Mouse (Mus musculus) midbrain, embryonic 15.5 days (tissue): ENCODE measurements at regions not wholly inside any gene's neighbourhood (a gene's known extent, or its start where the extent isn't known, plus 50 kb on each side); places are given as distances from the start of the nearest gene placed in this dataset.
A peak's percentile ranks its signal among the peaks of the same experiment; 100 is the strongest.

Experiments used
- ATAC-seq: fragments of 200-750 bp; cut with Nextera tagmentation; replicated peaks from 2 replicates; pipeline ENCODE4 v1.8.0; 2017; ENCODE audit warnings: moderate TSS enrichment
- H3K27ac ChIP-seq: fragments of 300-500 bp; sonication (generic); 2 replicates; pipeline ENCODE4 v1.5.1; 2015; ENCODE audit warnings: mild to moderate bottlenecking, inconsistent platforms
- H3K27me3 ChIP-seq: fragments of 300-500 bp; sonication (generic); replicated peaks from 2 replicates; pipeline ENCODE4 v1.6.1; 2015; ENCODE audit warnings: inconsistent platforms
- H3K36me3 ChIP-seq: fragments of 300-500 bp; sonication (generic); replicated peaks from 2 replicates; pipeline ENCODE4 v1.6.1; 2015; ENCODE audit warnings: inconsistent platforms
- H3K4me1 ChIP-seq: fragments of 300-500 bp; sonication (generic); 2 replicates; pipeline ENCODE4 v1.6.1; 2015; ENCODE audit warnings: inconsistent platforms
- H3K4me2 ChIP-seq: fragments of 300-500 bp; sonication (generic); 2 replicates; pipeline ENCODE4 v1.6.1; 2015; ENCODE audit warnings: inconsistent platforms, mild to moderate bottlenecking, moderate library complexity
- H3K4me3 ChIP-seq: fragments of 300-500 bp; sonication (generic); 2 replicates; pipeline ENCODE4 v1.5.1; 2015; ENCODE audit warnings: mild to moderate bottlenecking, inconsistent platforms
- H3K9ac ChIP-seq: fragments of 300-500 bp; sonication (generic); 2 replicates; pipeline ENCODE4 v1.6.1; 2015; ENCODE audit warnings: mild to moderate bottlenecking, inconsistent platforms
- H3K9me3 ChIP-seq: fragments of 300-500 bp; sonication (generic); 2 replicates; pipeline ENCODE4 v1.6.1; 2016; ENCODE audit warnings: inconsistent platforms
- WGBS: fragments of 180-500 bp; shearing (Covaris S2); methylation state at CpG from one replicate; pipeline ENCODE4 v1.1.7; 2015; ENCODE audit warnings: mixed read lengths; 5-methylcytosine and 5-hydroxymethylcytosine counted together

- Histone ChIP-seq H3K27ac (no peak overlapping the region), H3K9me3 (no peaks in the 10 kb centered on the region), H3K27me3 (no peaks in the 10 kb centered on the region), H3K36me3 (no peaks in the 10 kb centered on the region), H3K9ac (no peak overlapping the region), H3K4me2 (no peak overlapping the region), H3K4me1 (no peaks in the 10 kb centered on the region), H3K4me3 (no peak overlapping the region)
- ATAC-seq = no peak
- whole genome bisulfite sequencing = 79% methylated on average over 6 of the region's 6 CpGs
Observed at GRCm38 (mm10) chr14:25173281-25173680, 285.7 kb upstream of the Zmiz1 start.

- Histone ChIP-seq H3K4me3 (no peak overlapping the region), H3K4me1 (no peaks in the 10 kb centered on the region), H3K27ac (no peak overlapping the region), H3K9me3 (no peaks in the 10 kb centered on the region), H3K9ac (no peak overlapping the region), H3K27me3 (no peaks in the 10 kb centered on the region), H3K4me2 (no peak overlapping the region), H3K36me3 (no peaks in the 10 kb centered on the region)
- ATAC-seq = no peak
- WGBS = 78% methylated on average over 6 of the region's 6 CpGs
Observed at GRCm38 (mm10) chr14:25173873-25174272, 285.1 kb upstream of the Zmiz1 start.

- WGBS = 59% methylated on average over 2 of the region's 2 CpGs
- H3K9me3 ChIP-seq = no peaks in the 10 kb centered on the region
- H3K36me3 ChIP-seq = no peaks in the 10 kb centered on the region
- H3K4me3 ChIP-seq = no peak overlapping the region
- peaks cover 3% of the 10 kb centered on the region; the same call in 1 of the 2 replicates for H3K4me1 ChIP-seq
- no peak overlapping the region for H3K4me2 ChIP-seq
- no peaks in the 10 kb centered on the region for H3K27me3 ChIP-seq
- H3K27ac ChIP-seq = no peak overlapping the region
- no peak for ATAC-seq
- no peak overlapping the region for H3K9ac ChIP-seq
Observed at GRCm38 (mm10) chr14:25174402-25174801, 284.6 kb upstream of the Zmiz1 start.

GRCm38 (mm10) chr14:25176206-25176605 lies 282.8 kb upstream of the Zmiz1 start:
- Histone ChIP-seq H3K27me3 (no peaks in the 10 kb centered on the region), H3K9ac (no peak overlapping the region), H3K4me1 (peaks cover 17% of the 10 kb centered on the region), H3K9me3 (no peaks in the 10 kb centered on the region), H3K27ac (no peak overlapping the region), H3K4me3 (no peak overlapping the region), H3K36me3 (no peaks in the 10 kb centered on the region), H3K4me2 (no peak overlapping the region)
- 77% methylated on average over 6 of the region's 6 CpGs for WGBS
- ATAC-seq = no peak

- peaks cover 25% of the 10 kb centered on the region for H3K4me1 ChIP-seq
- H3K9ac ChIP-seq = no peak overlapping the region
- H3K27me3 ChIP-seq = no peaks in the 10 kb centered on the region
- 38% methylated on average over 9 of the region's 9 CpGs for WGBS
- 0 out of 2 replicates have a peak, but pooled peaks have one; percentile 29 for ATAC-seq
- H3K27ac ChIP-seq = peak overlapping the region; percentile 15; the same call in 1 of the 2 replicates
- no peaks in the 10 kb centered on the region for H3K36me3 ChIP-seq
- no peak overlapping the region for H3K4me2 ChIP-seq
- H3K9me3 ChIP-seq = no peaks in the 10 kb centered on the region
- no peak overlapping the region for H3K4me3 ChIP-seq
Observed at GRCm38 (mm10) chr14:25180126-25180525, 278.9 kb upstream of the Zmiz1 start.

- H3K4me1 ChIP-seq = peaks cover 38% of the 10 kb centered on the region
- no peak overlapping the region for H3K4me2 ChIP-seq
- no peak overlapping the region for H3K4me3 ChIP-seq
- 63% methylated on average over 2 of the region's 2 CpGs for WGBS
- H3K9ac ChIP-seq = no peak overlapping the region
- H3K9me3 ChIP-seq = no peaks in the 10 kb centered on the region
- no peaks in the 10 kb centered on the region for H3K27me3 ChIP-seq
- H3K36me3 ChIP-seq = no peaks in the 10 kb centered on the region
- ATAC-seq = no peak
- H3K27ac ChIP-seq = no peak overlapping the region
Observed at GRCm38 (mm10) chr14:25181406-25181805, 277.6 kb upstream of the Zmiz1 start.

GRCm38 (mm10) chr14:25184042-25184441 lies 274.9 kb upstream of the Zmiz1 start:
- Histone ChIP-seq H3K4me3 (no peak overlapping the region), H3K9me3 (no peaks in the 10 kb centered on the region), H3K27me3 (no peaks in the 10 kb centered on the region), H3K9ac (no peak overlapping the region), H3K4me2 (no peak overlapping the region), H3K27ac (no peak overlapping the region), H3K4me1 (peaks cover 44% of the 10 kb centered on the region), H3K36me3 (no peaks in the 10 kb centered on the region)
- no peak for ATAC-seq
- WGBS = 68% methylated on average over 5 of the region's 5 CpGs

GRCm38 (mm10) chr14:25184875-25185274 lies 274.1 kb upstream of the Zmiz1 start:
- Histone ChIP-seq H3K4me3 (no peak overlapping the region), H3K9me3 (no peaks in the 10 kb centered on the region), H3K9ac (no peak overlapping the region), H3K4me1 (peaks cover 36% of the 10 kb centered on the region), H3K27me3 (no peaks in the 10 kb centered on the region), H3K4me2 (no peak overlapping the region), H3K27ac (peak overlapping the region; percentile 81), H3K36me3 (no peaks in the 10 kb centered on the region)
- no peak for ATAC-seq
- WGBS = 75% methylated on average over 1 of the region's 1 CpGs

- peak; percentile 65 for ATAC-seq
- no peaks in the 10 kb centered on the region for H3K36me3 ChIP-seq
- WGBS = 29% methylated on average over 10 of the region's 10 CpGs
- no peaks in the 10 kb centered on the region for H3K27me3 ChIP-seq
- no peak overlapping the region for H3K4me3 ChIP-seq
- H3K4me2 ChIP-seq = peak overlapping the region; percentile 17
- no peak overlapping the region; the same call in 1 of the 2 replicates for H3K9ac ChIP-seq
- peaks cover 31% of the 10 kb centered on the region for H3K4me1 ChIP-seq
- no peaks in the 10 kb centered on the region for H3K9me3 ChIP-seq
- H3K27ac ChIP-seq = peak overlapping the region; percentile 81
Observed at GRCm38 (mm10) chr14:25185556-25185958, 273.4 kb upstream of the Zmiz1 start.

- WGBS = 25% methylated on average over 14 of the region's 14 CpGs
- Histone ChIP-seq H3K27me3 (no peaks in the 10 kb centered on the region), H3K4me2 (peak overlapping the region; percentile 17), H3K36me3 (no peaks in the 10 kb centered on the region), H3K4me1 (peaks cover 27% of the 10 kb centered on the region), H3K9ac (no peak overlapping the region), H3K4me3 (no peak overlapping the region), H3K9me3 (no peaks in the 10 kb centered on the region), H3K27ac (peak overlapping the region; percentile 81)
- peak; percentile 75 for ATAC-seq
Observed at GRCm38 (mm10) chr14:25185959-25186771, 272.8 kb upstream of the Zmiz1 start.

GRCm38 (mm10) chr14:25187715-25188114 lies 271.3 kb upstream of the Zmiz1 start:
- WGBS = 93% methylated on average over 5 of the region's 5 CpGs
- no peak for ATAC-seq
- H3K4me3 ChIP-seq = no peak overlapping the region
- H3K9me3 ChIP-seq = no peaks in the 10 kb centered on the region
- no peak overlapping the region for H3K9ac ChIP-seq
- H3K27me3 ChIP-seq = no peaks in the 10 kb centered on the region
- H3K4me1 ChIP-seq = peaks cover 27% of the 10 kb centered on the region
- no peak overlapping the region for H3K27ac ChIP-seq
- no peaks in the 10 kb centered on the region for H3K36me3 ChIP-seq
- H3K4me2 ChIP-seq = no peak overlapping the region

- ATAC-seq = no peak
- H3K4me3 ChIP-seq = no peak overlapping the region
- no peak overlapping the region for H3K4me2 ChIP-seq
- H3K9me3 ChIP-seq = no peaks in the 10 kb centered on the region
- no peaks in the 10 kb centered on the region for H3K36me3 ChIP-seq
- WGBS = 94% methylated on average over 5 of the region's 5 CpGs
- H3K27me3 ChIP-seq = no peaks in the 10 kb centered on the region
- H3K27ac ChIP-seq = no peak overlapping the region
- H3K9ac ChIP-seq = no peak overlapping the region
- peaks cover 27% of the 10 kb centered on the region for H3K4me1 ChIP-seq
Observed at GRCm38 (mm10) chr14:25189256-25189655, 269.7 kb upstream of the Zmiz1 start.

- WGBS = 91% methylated on average over 10 of the region's 10 CpGs
- no peak overlapping the region for H3K4me2 ChIP-seq
- ATAC-seq = no peak
- no peak overlapping the region for H3K9ac ChIP-seq
- no peak overlapping the region for H3K27ac ChIP-seq
- no peaks in the 10 kb centered on the region for H3K9me3 ChIP-seq
- no peaks in the 10 kb centered on the region for H3K27me3 ChIP-seq
- H3K4me1 ChIP-seq = peaks cover 12% of the 10 kb centered on the region
- no peak overlapping the region for H3K4me3 ChIP-seq
- no peaks in the 10 kb centered on the region for H3K36me3 ChIP-seq
Observed at GRCm38 (mm10) chr14:25190680-25191270, 268.2 kb upstream of the Zmiz1 start.
